Mouse (Mus musculus): ENCODE results near the gene Akap9. TPM values are rescaled to one million over a fixed set of nuclear protein-coding genes. Genes with fewer than 3 reads are reported as not detected.
A peak's percentile ranks its signal among the peaks of the same experiment; 100 is the strongest.
"Not testable (repeated sequence)": the region's sequence is repeated elsewhere in the genome, so short reads cannot be mapped to it uniquely, and the experiment has no call there.

The Akap9 gene
- total RNA-seq, 2 experiments from 2014 or later = 20.0 to 21.0 TPM

DNA sequence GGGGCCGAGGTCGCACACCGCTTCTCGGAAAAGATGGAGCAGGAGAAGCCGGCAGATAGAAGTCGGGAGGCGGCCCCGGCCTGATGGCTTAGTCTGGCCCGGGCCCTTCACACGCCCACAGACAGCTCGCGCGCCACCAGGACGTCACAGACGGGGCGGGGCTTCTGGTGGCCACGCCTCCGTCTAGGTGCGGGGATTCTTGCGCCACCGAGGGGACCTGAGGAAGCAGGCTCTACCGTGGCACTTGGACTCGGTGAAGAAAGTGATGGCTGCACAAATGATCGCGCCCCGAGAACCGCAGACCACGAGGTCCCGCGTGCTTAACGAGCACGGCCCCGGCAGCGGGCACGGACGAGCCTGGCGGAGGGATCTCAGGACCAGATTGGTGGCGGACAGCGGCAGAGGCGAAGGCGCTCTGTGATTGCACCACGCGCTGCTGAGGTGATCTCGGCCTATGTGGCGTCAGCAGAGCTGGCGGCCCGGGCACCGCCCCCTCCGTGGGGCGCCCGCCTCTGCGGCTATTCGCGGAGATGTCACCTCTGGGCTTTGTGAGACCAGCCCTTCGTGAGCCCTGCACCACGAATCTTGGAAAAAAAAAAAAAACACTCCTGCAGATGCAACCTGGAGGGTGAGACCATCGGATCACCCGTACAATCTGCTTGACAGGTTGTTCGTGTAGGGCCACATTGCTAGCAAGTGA, 176.6 kb downstream of the Akap9 start, which contains the start of gene Cyp51:
Gene Cyp51 (minus strand): TSS at position 406 of the 700 bp plus-strand sequence.
- ATAC-seq (replicated peaks; ENCODE audit: low FRiP score, poor library complexity, severe bottlenecking) = peak; percentile 98

DNA sequence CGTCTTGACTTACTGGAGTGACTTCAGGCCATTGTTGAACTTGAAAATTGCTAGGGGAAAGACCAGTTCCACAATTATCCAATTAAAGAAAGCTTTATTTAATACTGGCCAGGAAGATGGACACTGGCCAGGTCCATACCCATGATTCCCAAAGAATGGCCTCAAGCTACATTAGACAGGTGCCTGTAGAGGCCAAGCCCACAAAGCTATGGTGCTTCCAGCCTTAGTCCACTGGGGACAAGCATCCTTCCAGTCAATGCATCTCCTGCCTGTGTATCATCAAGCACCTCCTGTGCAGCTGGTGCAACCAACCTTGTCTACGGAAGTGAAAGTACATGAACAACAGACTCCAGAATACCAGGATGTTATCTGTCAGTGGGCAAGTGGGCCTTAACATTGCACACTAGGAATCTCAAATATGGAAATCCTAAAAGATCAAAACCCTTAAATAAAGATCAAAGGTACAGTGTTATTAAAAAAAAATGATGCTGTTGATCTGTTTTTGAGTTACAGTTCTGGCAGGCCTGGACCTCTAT, 177.9 kb downstream of the Akap9 start:
- ATAC-seq (replicated peaks; ENCODE audit: low FRiP score, poor library complexity, severe bottlenecking) = no peak

DNA sequence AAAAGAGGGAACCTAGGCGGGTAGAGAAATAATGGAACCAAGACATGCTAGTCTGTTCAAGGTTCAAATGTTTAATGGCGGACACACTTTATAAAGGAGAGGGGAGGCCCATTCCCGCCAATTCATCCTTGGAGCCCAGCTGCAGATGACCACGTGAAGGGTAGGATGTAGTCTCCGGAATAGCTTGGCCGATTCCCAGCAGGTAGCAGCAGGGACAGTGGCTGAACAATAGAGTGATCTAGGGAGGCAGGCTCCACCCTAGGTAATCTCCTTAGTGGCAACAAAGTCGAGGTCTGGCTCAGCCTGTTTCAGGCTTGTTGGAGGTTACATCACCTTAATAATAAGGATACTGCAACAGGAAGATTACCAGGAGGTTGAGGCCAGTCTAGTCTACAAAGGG, 179.2 kb downstream of the Akap9 start:
- not testable (repeated sequence) for ATAC-seq (replicated peaks; ENCODE audit: low FRiP score, poor library complexity, severe bottlenecking)

DNA sequence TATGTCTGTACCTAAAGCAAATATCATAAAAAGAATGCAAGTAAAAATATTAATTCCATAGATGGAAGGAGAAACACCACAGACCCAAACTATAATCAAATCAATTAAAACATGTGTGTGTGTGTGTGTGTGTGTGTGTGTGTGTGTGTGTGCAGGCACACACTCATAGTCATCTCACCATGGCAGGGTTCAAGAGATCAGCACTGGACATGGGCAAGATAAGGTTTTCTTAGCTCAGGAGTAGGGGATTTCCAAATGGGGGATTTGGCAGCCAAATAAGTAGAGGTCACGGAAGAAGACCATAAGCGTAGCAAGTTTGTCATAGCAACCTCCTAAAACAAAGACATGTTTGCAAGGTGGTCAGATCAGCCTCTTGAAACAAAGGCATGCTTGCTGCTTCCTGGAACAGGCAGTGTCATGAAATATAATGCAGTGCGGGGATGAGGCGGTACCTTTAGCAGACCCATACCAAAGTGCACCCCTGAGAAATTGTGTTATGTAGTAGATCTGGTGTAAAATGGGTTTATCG, 184.8 kb downstream of the Akap9 start:
- no peak for ATAC-seq (replicated peaks; ENCODE audit: low FRiP score, poor library complexity, severe bottlenecking)

Other genes with a start within 250 kb of the Akap9 start
- gene Ankib1, start 125.1 kb upstream of the Akap9 start, total RNA-seq (2015; ENCODE audit: low replicate concordance) = 10.1 and 19.8 TPM in 2 replicates
- gene Ankib1, start 125.1 kb upstream of the Akap9 start, total RNA-seq (2017; ENCODE audit: low replicate concordance) = 21.3 and 27.0 TPM in 2 replicates
- gene Krit1, start 124.9 kb upstream of the Akap9 start, total RNA-seq (2015; ENCODE audit: low replicate concordance) = 67.0 and 88.9 TPM in 2 replicates
- gene Krit1, start 124.9 kb upstream of the Akap9 start, total RNA-seq (2017; ENCODE audit: low replicate concordance) = 105 and 111 TPM in 2 replicates
- gene Lrrd1, start 82.9 kb upstream of the Akap9 start, total RNA-seq (2015; ENCODE audit: low replicate concordance) = not detected in 2 replicates
- not detected in 2 replicates for gene Lrrd1, start 82.9 kb upstream of the Akap9 start, total RNA-seq (2017; ENCODE audit: low replicate concordance)
- 5.0 and 5.8 TPM in 2 replicates for gene Mterf1a, start 34.1 kb upstream of the Akap9 start, total RNA-seq (2015; ENCODE audit: low replicate concordance)
- 4.2 and 13.0 TPM in 2 replicates for gene Mterf1a, start 34.1 kb upstream of the Akap9 start, total RNA-seq (2017; ENCODE audit: low replicate concordance)
- 1.4 TPM in 1 of 2 replicates, not detected in the other for gene Cyp51, start 176.7 kb downstream of the Akap9 start, total RNA-seq (2015; ENCODE audit: low replicate concordance)
- gene Cyp51, start 176.7 kb downstream of the Akap9 start, total RNA-seq (2017; ENCODE audit: low replicate concordance) = 1.9 and 5.4 TPM in 2 replicates

All from erythroid progenitor cell, adult 5-6 weeks (primary cell).